Mouse (Mus musculus) megakaryocyte, embryonic 14.5 days (primary cell): ENCODE data around the gene Tesmin.

Experiments used
- FLI1 ChIP-seq: IDR thresholded peaks from 2 replicates; pipeline ENCODE4 v1.6.1; 2012; ENCODE audit warnings: low read length, inconsistent platforms, mixed read lengths
- GATA1 ChIP-seq: IDR thresholded peaks from 3 replicates; pipeline ENCODE4 v1.6.1; 2012; ENCODE audit warnings: mixed read lengths, low read length, inconsistent platforms, borderline replicate concordance

- TF ChIP-seq GATA1 (no peak), FLI1 (no peak)
These were observed 63.0 kb downstream of the Tesmin start for GRCm38 (mm10) chr19:3451649-3452048.
